Mouse (Mus musculus) lung, embryonic 14.5 days (tissue): ENCODE measurements around the gene Hnrnpa2b1. TPM values are rescaled to one million over a fixed set of nuclear protein-coding genes. Genes with fewer than 3 reads are reported as not detected.
"Not testable (repeated sequence)": the region's sequence is repeated elsewhere in the genome, so short reads cannot be mapped to it uniquely, and the experiment has no call there.

Experiments used
- ATAC-seq: fragments of 200-750 bp; cut with Nextera tagmentation; 2 replicates; pipeline ENCODE4 v1.8.0; 2017; ENCODE audit warnings: mild to moderate bottlenecking, moderate TSS enrichment, moderate library complexity; ENCODE audit not compliant: insufficient read depth
- DNase-seq: peaks from one replicate; pipeline ENCODE4 v3.0.0-alpha.2; 2015
- H3K27ac ChIP-seq: fragments of 300-500 bp; sonication (generic); 2 replicates; pipeline ENCODE4 v1.5.1; 2014; ENCODE audit warnings: low read depth, mild to moderate bottlenecking, moderate library complexity
- H3K27me3 ChIP-seq: fragments of 300-500 bp; sonication (generic); 2 replicates; pipeline ENCODE4 v1.6.1; 2014; ENCODE audit warnings: low read length, control low read depth; ENCODE audit not compliant: insufficient read depth
- H3K36me3 ChIP-seq: fragments of 300-500 bp; sonication (generic); 2 replicates; pipeline ENCODE4 v1.6.1; 2014; ENCODE audit warnings: control low read depth; ENCODE audit not compliant: insufficient read depth
- H3K4me1 ChIP-seq: fragments of 300-500 bp; sonication (generic); 2 replicates; pipeline ENCODE4 v1.6.1; 2014; ENCODE audit warnings: antibody characterized with exemption, control low read depth; ENCODE audit not compliant: insufficient read depth
- H3K4me2 ChIP-seq: fragments of 300-500 bp; sonication (generic); 2 replicates; pipeline ENCODE4 v1.6.1; 2014; ENCODE audit warnings: mild to moderate bottlenecking
- H3K4me3 ChIP-seq: fragments of 300-500 bp; sonication (generic); 2 replicates; pipeline ENCODE4 v1.5.1; 2014; ENCODE audit warnings: low read depth, low read length
- H3K9ac ChIP-seq: fragments of 300-500 bp; sonication (generic); 2 replicates; pipeline ENCODE4 v1.6.1; 2014
- H3K9me3 ChIP-seq: fragments of 300-500 bp; sonication (generic); 2 replicates; pipeline ENCODE4 v1.6.1; 2016; ENCODE audit warnings: low read depth, low read length, control low read depth
- CTCF ChIP-seq: IDR thresholded peaks from 2 replicates; pipeline ENCODE4 v1.5.1; 2016; ENCODE audit warnings: antibody characterized with exemption, low read depth
- WGBS: fragments of 180-500 bp; shearing (Covaris S2); extraction: QIAGEN DNeasy Blood & Tissue Kit; methylation state at CpG from one replicate; pipeline ENCODE4 v1.1.7; 2014; 5-methylcytosine and 5-hydroxymethylcytosine counted together
- polyA plus RNA-seq: library from polyadenylated mRNA; unstranded; fragments of >200 nt; fragmentation: Nextera tagmentation; extraction: Ambion mirVana; gene quantifications from 2 replicates; pipeline ENCODE4 v1.2.1, GENCODE M21; 2014

The Hnrnpa2b1 gene
- polyA plus RNA-seq, 1 experiment from 2014 or later: 1,221 TPM

GRCm38 (mm10) chr6:51505671-51506070 lies 36.0 kb upstream of the Hnrnpa2b1 start:
- Histone ChIP-seq H3K4me3 (no peak overlapping the region), H3K9ac (no peak overlapping the region), H3K9me3 (no peaks in the 10 kb centered on the region), H3K4me2 (no peak overlapping the region), H3K36me3 (no peaks in the 10 kb centered on the region), H3K27me3 (no peaks in the 10 kb centered on the region), H3K27ac (no peak overlapping the region), H3K4me1 (no peaks in the 10 kb centered on the region)
- TF ChIP-seq CTCF: no peak
- 10% methylated on average over 1 of the region's 1 CpGs for WGBS
- ATAC-seq (no peak), DNase-seq (no peak)

- H3K4me3 ChIP-seq: no peak overlapping the region
- no peaks in the 10 kb centered on the region for H3K4me1 ChIP-seq
- no peak for TF ChIP-seq CTCF
- WGBS: 62% methylated on average over 8 of the region's 8 CpGs
- ATAC-seq: no peak
- H3K9me3 ChIP-seq: no peaks in the 10 kb centered on the region
- no peak for DNase-seq
- no peaks in the 10 kb centered on the region for H3K27me3 ChIP-seq
- no peaks in the 10 kb centered on the region for H3K36me3 ChIP-seq
- H3K9ac ChIP-seq: no peak overlapping the region
- no peak overlapping the region for H3K27ac ChIP-seq
- no peak overlapping the region for H3K4me2 ChIP-seq
Observed at GRCm38 (mm10) chr6:51497321-51498111, 27.8 kb upstream of the Hnrnpa2b1 start.

GRCm38 (mm10) chr6:51489787-51490186 lies 20.1 kb upstream of the Hnrnpa2b1 start:
- Histone ChIP-seq H3K27me3 (no peaks in the 10 kb centered on the region), H3K9me3 (no peaks in the 10 kb centered on the region), H3K4me1 (no peaks in the 10 kb centered on the region), H3K4me3 (no peak overlapping the region), H3K4me2 (no peak overlapping the region), H3K27ac (no peak overlapping the region), H3K36me3 (no peaks in the 10 kb centered on the region), H3K9ac (no peak overlapping the region)
- ATAC-seq (no peak), DNase-seq (no peak)
- TF ChIP-seq CTCF: no peak
- WGBS: 38% methylated on average over 2 of the region's 2 CpGs

GRCm38 (mm10) chr6:51486731-51487130 lies 17.0 kb upstream of the Hnrnpa2b1 start:
- Histone ChIP-seq H3K4me3 (no peak overlapping the region), H3K27ac (no peak overlapping the region), H3K4me2 (no peak overlapping the region), H3K36me3 (peaks cover 15% of the 10 kb centered on the region), H3K27me3 (no peaks in the 10 kb centered on the region), H3K9ac (no peak overlapping the region), H3K4me1 (no peaks in the 10 kb centered on the region), H3K9me3 (no peaks in the 10 kb centered on the region)
- 88% methylated on average over 5 of the region's 5 CpGs for WGBS
- DNase-seq (no peak), ATAC-seq (no peak)
- TF ChIP-seq CTCF: no peak

- no peak for TF ChIP-seq CTCF
- no peak for DNase-seq
- H3K4me2 ChIP-seq: no peak overlapping the region
- no peak overlapping the region for H3K9ac ChIP-seq
- H3K4me1 ChIP-seq: no peaks in the 10 kb centered on the region
- H3K36me3 ChIP-seq: peaks cover 21% of the 10 kb centered on the region
- 42% methylated on average over 7 of the region's 7 CpGs for WGBS
- no peak for ATAC-seq
- no peak overlapping the region for H3K27ac ChIP-seq
- no peaks in the 10 kb centered on the region for H3K9me3 ChIP-seq
- no peak overlapping the region for H3K4me3 ChIP-seq
- H3K27me3 ChIP-seq: no peaks in the 10 kb centered on the region
Observed at GRCm38 (mm10) chr6:51486076-51486710, 16.5 kb upstream of the Hnrnpa2b1 start.

GRCm38 (mm10) chr6:51485646-51486045 lies 16.0 kb upstream of the Hnrnpa2b1 start:
- Histone ChIP-seq H3K4me2 (no peak overlapping the region), H3K9ac (no peak overlapping the region), H3K4me1 (no peaks in the 10 kb centered on the region), H3K4me3 (no peak overlapping the region), H3K9me3 (no peaks in the 10 kb centered on the region), H3K36me3 (peaks cover 26% of the 10 kb centered on the region), H3K27me3 (no peaks in the 10 kb centered on the region), H3K27ac (no peak overlapping the region)
- WGBS: 48% methylated on average over 2 of the region's 2 CpGs
- DNase-seq (no peak), ATAC-seq (no peak)
- no peak for TF ChIP-seq CTCF

GRCm38 (mm10) chr6:51484556-51484955 lies 14.9 kb upstream of the Hnrnpa2b1 start:
- H3K36me3 ChIP-seq: peaks cover 37% of the 10 kb centered on the region
- not testable (repeated sequence) for H3K9me3 ChIP-seq, H3K27ac ChIP-seq, H3K27me3 ChIP-seq, H3K4me1 ChIP-seq, DNase-seq, ATAC-seq, H3K4me2 ChIP-seq, H3K4me3 ChIP-seq, H3K9ac ChIP-seq
- WGBS: 89% methylated on average over 8 of the region's 8 CpGs
